Comparison of ENCODE assay signal across 10 mouse cellular contexts in genomic region chr16:67610904-67611681, GRCm38 (mm10). TPM values are rescaled to one million over a fixed set of nuclear protein-coding genes. Genes with fewer than 3 reads are reported as not detected.
DNase-seq lines count a peak whose midpoint lies in the region; ATAC-seq and TF ChIP-seq lines count a peak whose summit lies in the region.
"Had no signal": no experiment of that assay in that cellular context is flagged by ENCODE, and none has a peak within 500 bp of the region (broad histone marks: within the 10 kb centered on the region; RNA-seq: fewer than 3 reads in every experiment).

No protein-coding gene starts in this region.

- peak; percentile 71 for ATAC-seq in neural tube, embryonic 12.5 days (ENCODE audit: low FRiP score, low read depth)
- no peak for ATAC-seq in inflammation-experienced regulatory T-cells, adult 6 months
- ATAC-seq in stomach, postnatal 0 days (ENCODE audit: low FRiP score, low TSS enrichment) = no peak
- ATAC-seq: intestine, postnatal 0 days had no signal

- no peak for DNase-seq in neural tube, embryonic 10.5 days (ENCODE audit: extremely low spot score, low spot score)
- DNase-seq in midbrain, embryonic 10.5 days (ENCODE audit: low spot score) = no peak
- DNase-seq in stomach, postnatal 0 days (ENCODE audit: low spot score) = no peak
- DNase-seq in heart, adult 11 months = no peak
- DNase-seq: adrenal gland, postnatal 14 days; lung, adult 2 months had no signal

- no peak overlapping the region for H3K9ac ChIP-seq in neural tube, embryonic 12.5 days
- no peak overlapping the region for H3K9ac ChIP-seq in stomach, postnatal 0 days (ENCODE audit: low read length)

- TF ChIP-seq EP300 in stomach, postnatal 0 days (optimal IDR thresholded peaks at IDR 0.05) = no peak

- H3K27me3 ChIP-seq in neural tube, embryonic 12.5 days (replicated peaks) = no peaks in the 10 kb centered on the region
- peaks cover 3% of the 10 kb centered on the region; the same call in 1 of the 2 replicates for H3K27me3 ChIP-seq in midbrain, embryonic 10.5 days (ENCODE audit: low read depth, poor library complexity, severe bottlenecking)
- H3K27me3 ChIP-seq in stomach, postnatal 0 days (ENCODE audit: control insufficient read depth, insufficient read depth, low read length) = no peaks in the 10 kb centered on the region

- H3K4me2 ChIP-seq in neural tube, embryonic 12.5 days (replicated peaks) = 0 out of 2 replicates have a peak overlapping the region, but pooled peaks have one; percentile 18
- no peak overlapping the region for H3K4me2 ChIP-seq in stomach, postnatal 0 days (replicated peaks; ENCODE audit: low read depth)

- no peak overlapping the region for H3K4me3 ChIP-seq in neural tube, embryonic 12.5 days
- no peak overlapping the region for H3K4me3 ChIP-seq in cortical plate, adult 2 months (ENCODE audit: insufficient read depth, low read length)
- H3K4me3 ChIP-seq in midbrain, embryonic 10.5 days = no peak overlapping the region
- H3K4me3 ChIP-seq in stomach, postnatal 0 days (ENCODE audit: low read depth, low read length) = no peak overlapping the region

- no peak for TF ChIP-seq POLR2A in cortical plate, adult 2 months (IDR thresholded peaks at IDR 0.05; ENCODE audit: extremely low read depth, insufficient read depth, low read length)

- H3K9me3 ChIP-seq in neural tube, embryonic 12.5 days = no peaks in the 10 kb centered on the region
- no peaks in the 10 kb centered on the region for H3K9me3 ChIP-seq in midbrain, embryonic 10.5 days (replicated peaks)
- H3K9me3 ChIP-seq in stomach, postnatal 0 days (ENCODE audit: control insufficient read depth, low read length) = no peaks in the 10 kb centered on the region

- H3K36me3 ChIP-seq in neural tube, embryonic 12.5 days = no peaks in the 10 kb centered on the region
- H3K36me3 ChIP-seq in midbrain, embryonic 10.5 days = no peaks in the 10 kb centered on the region
- no peaks in the 10 kb centered on the region for H3K36me3 ChIP-seq in stomach, postnatal 0 days (ENCODE audit: control insufficient read depth, insufficient read depth, low read length)

- TF ChIP-seq CTCF in cortical plate, adult 2 months (IDR thresholded peaks at IDR 0.05; ENCODE audit: extremely low read depth, insufficient read depth, low read length) = no peak
- TF ChIP-seq CTCF in stomach, postnatal 0 days (IDR thresholded peaks at IDR 0.05; ENCODE audit: low read depth) = no peak

- no peak overlapping the region for H3K27ac ChIP-seq in neural tube, embryonic 12.5 days
- H3K27ac ChIP-seq in cortical plate, adult 2 months (ENCODE audit: insufficient read depth, low read length) = peak overlapping the region; percentile 83; the same call in 1 of the 2 replicates
- peak overlapping the region; percentile 46 for H3K27ac ChIP-seq in midbrain, embryonic 10.5 days (replicated peaks)
- no peak overlapping the region for H3K27ac ChIP-seq in stomach, postnatal 0 days (replicated peaks)

- H3K4me1 ChIP-seq in neural tube, embryonic 12.5 days = 0 out of 2 replicates have a peak, but pooled peaks cover 5% of the 10 kb centered on the region
- peaks cover 2% of the 10 kb centered on the region; the same call in 1 of the 2 replicates for H3K4me1 ChIP-seq in cortical plate, adult 2 months (ENCODE audit: control insufficient read depth, insufficient read depth, low read length)
- peaks cover 13% of the 10 kb centered on the region for H3K4me1 ChIP-seq in midbrain, embryonic 10.5 days
- H3K4me1 ChIP-seq in stomach, postnatal 0 days (replicated peaks; ENCODE audit: control insufficient read depth, insufficient read depth) = no peaks in the 10 kb centered on the region

- WGBS in neural tube, embryonic 12.5 days = 26% methylated on average over 7 of the region's 7 CpGs
- WGBS in midbrain, embryonic 10.5 days = 35% methylated on average over 7 of the region's 7 CpGs
- WGBS in stomach, postnatal 0 days = 38% methylated on average over 7 of the region's 7 CpGs

RNA-seq across cellular contexts. Expression of gene Cadm2, which starts 9.6 kb away (rescaled TPM):
- polyA plus RNA-seq in neural tube, embryonic 12.5 days (2016; fragmentation: Nextera tagmentation; extraction: Ambion mirVana) = 12.0 and 13.9 TPM in 2 replicates
- polyA plus RNA-seq in cortical plate, adult 2 months (2012; rRNA removed) = 72.3 and 75.0 TPM in 2 replicates
- polyA plus RNA-seq in midbrain, embryonic 10.5 days (2016; fragmentation: Nextera tagmentation; extraction: Ambion mirVana) = 0.78 and 1.4 TPM in 2 replicates
- under 1 TPM in 1 of 3 experiments, not detected in 2; 0.04 TPM for polyA plus RNA-seq in inflammation-experienced regulatory T-cells, adult 6 months (2017; shearing (Covaris generic))
- 0.29 and 0.70 TPM in 2 replicates for polyA plus RNA-seq in stomach, postnatal 0 days (2015; fragmentation: Nextera tagmentation; extraction: Ambion mirVana)

Comparison
In these comparisons a context has a peak if more than half of its experiments do, and no peak if none do; other contexts are left out.
1. H3K27ac ChIP-seq: peak in cortical plate, adult 2 months (single experiment) and midbrain, embryonic 10.5 days (single experiment); none in neural tube, embryonic 12.5 days (single experiment) and stomach, postnatal 0 days (single experiment).